Mouse (Mus musculus): Measurements from ENCODE around the gene Syne3. TPM values are rescaled to one million over a fixed set of nuclear protein-coding genes. Genes with fewer than 3 reads are reported as not detected.

Gene Syne3
- polyA plus RNA-seq, 1 experiment from 2014 or later = 0.16 TPM

Small RNA genes within 50 kb of the gene (microRNA-seq; reads per million reads assigned to microRNA genes)
- gene Mir3069 = 5.0 reads per million, percentile 24 among the genes with 10 or more reads in this experiment

Other genes with a start within 250 kb of the Syne3 start
- gene Clmn, start 144.7 kb downstream of the Syne3 start, polyA plus RNA-seq (2015; fragmentation: Nextera tagmentation; extraction: Ambion mirVana) = 0.97 and 1.7 TPM in 2 replicates
- gene Glrx5, start 22.9 kb upstream of the Syne3 start, polyA plus RNA-seq (2015; fragmentation: Nextera tagmentation; extraction: Ambion mirVana) = 138 and 154 TPM in 2 replicates
- not detected in 2 replicates for gene Tcl1b2, start 136.2 kb upstream of the Syne3 start, polyA plus RNA-seq (2015; fragmentation: Nextera tagmentation; extraction: Ambion mirVana)
- gene Tcl1b1, start 149.9 kb upstream of the Syne3 start, polyA plus RNA-seq (2015; fragmentation: Nextera tagmentation; extraction: Ambion mirVana) = not detected in 2 replicates
- not detected in 2 replicates for gene Tcl1b5, start 166.5 kb upstream of the Syne3 start, polyA plus RNA-seq (2015; fragmentation: Nextera tagmentation; extraction: Ambion mirVana)
- gene Tcl1b3, start 181.2 kb upstream of the Syne3 start, polyA plus RNA-seq (2015; fragmentation: Nextera tagmentation; extraction: Ambion mirVana) = not detected in 2 replicates
- gene Tcl1b4, start 192.1 kb upstream of the Syne3 start, polyA plus RNA-seq (2015; fragmentation: Nextera tagmentation; extraction: Ambion mirVana) = not detected in 2 replicates
- gene Tcl1, start 213.0 kb upstream of the Syne3 start, polyA plus RNA-seq (2015; fragmentation: Nextera tagmentation; extraction: Ambion mirVana) = not detected in 2 replicates

Measured in midbrain, embryonic 16.5 days (tissue).